Mouse (Mus musculus): ENCODE measurements at regions not wholly inside any gene's neighbourhood (a gene's known extent, or its start where the extent isn't known, plus 50 kb on each side); places are given as distances from the start of the nearest gene placed in this dataset.

- Histone ChIP-seq H3K36me3 (replicated peaks; ENCODE audit: low read length) (no peaks in the 10 kb centered on the region), H3K27me3 (replicated peaks) (no peaks in the 10 kb centered on the region), H3K9me3 (no peaks in the 10 kb centered on the region), H3K4me1 (no peaks in the 10 kb centered on the region), H3K4me3 (replicated peaks) (no peak overlapping the region)
- TF ChIP-seq FLI1 (IDR thresholded peaks at IDR 0.05; ENCODE audit: low read length) (no peak), GATA1 (IDR thresholded peaks at IDR 0.05; ENCODE audit: borderline replicate concordance, low read length) (no peak)
These were observed 682.8 kb downstream of the Lrriq3 start for GRCm38 (mm10) chr3:155776019-155776418.

- no peaks in the 10 kb centered on the region for H3K9me3 ChIP-seq
- no peaks in the 10 kb centered on the region for H3K4me1 ChIP-seq
- TF ChIP-seq GATA1 (IDR thresholded peaks at IDR 0.05; ENCODE audit: borderline replicate concordance, low read length) (no peak), FLI1 (IDR thresholded peaks at IDR 0.05; ENCODE audit: low read length) (no peak)
- H3K36me3 ChIP-seq (replicated peaks; ENCODE audit: low read length), result no peaks in the 10 kb centered on the region
- H3K27me3 ChIP-seq (replicated peaks), result no peaks in the 10 kb centered on the region
- no peak overlapping the region for H3K4me3 ChIP-seq (replicated peaks)
These were observed 683.8 kb downstream of the Lrriq3 start for GRCm38 (mm10) chr3:155777025-155777424.

- H3K36me3 ChIP-seq (replicated peaks; ENCODE audit: low read length), result no peaks in the 10 kb centered on the region
- no peak overlapping the region for H3K4me3 ChIP-seq (replicated peaks)
- no peaks in the 10 kb centered on the region for H3K27me3 ChIP-seq (replicated peaks)
- TF ChIP-seq GATA1 (IDR thresholded peaks at IDR 0.05; ENCODE audit: borderline replicate concordance, low read length) (no peak), FLI1 (IDR thresholded peaks at IDR 0.05; ENCODE audit: low read length) (no peak)
- no peaks in the 10 kb centered on the region for H3K9me3 ChIP-seq
- H3K4me1 ChIP-seq, result no peaks in the 10 kb centered on the region
These were observed 722.5 kb downstream of the Lrriq3 start for GRCm38 (mm10) chr3:155815693-155816092.

- TF ChIP-seq FLI1 (IDR thresholded peaks at IDR 0.05; ENCODE audit: low read length), result no peak
- no peak for TF ChIP-seq GATA1 (IDR thresholded peaks at IDR 0.05; ENCODE audit: borderline replicate concordance, low read length)
- Histone ChIP-seq H3K4me1 (no peaks in the 10 kb centered on the region; the same call in 1 of the 2 replicates), H3K9me3 (peaks cover 10% of the 10 kb centered on the region), H3K27me3 (replicated peaks) (no peaks in the 10 kb centered on the region), H3K36me3 (replicated peaks; ENCODE audit: low read length) (no peaks in the 10 kb centered on the region), H3K4me3 (replicated peaks) (peak overlapping the region; percentile 71)
These were observed 731.6 kb downstream of the Lrriq3 start for GRCm38 (mm10) chr3:155824863-155825262.

- Histone ChIP-seq H3K36me3 (replicated peaks; ENCODE audit: low read length) (no peaks in the 10 kb centered on the region), H3K4me3 (replicated peaks) (no peak overlapping the region), H3K4me1 (no peaks in the 10 kb centered on the region), H3K9me3 (no peaks in the 10 kb centered on the region), H3K27me3 (replicated peaks) (no peaks in the 10 kb centered on the region)
- TF ChIP-seq GATA1 (IDR thresholded peaks at IDR 0.05; ENCODE audit: borderline replicate concordance, low read length) (no peak), FLI1 (IDR thresholded peaks at IDR 0.05; ENCODE audit: low read length) (no peak)
These were observed 695.3 kb upstream of the Negr1 start for GRCm38 (mm10) chr3:155866286-155866685.

GRCm38 (mm10) chr3:155875696-155876095 lies 685.9 kb upstream of the Negr1 start:
- no peaks in the 10 kb centered on the region for H3K27me3 ChIP-seq (replicated peaks)
- TF ChIP-seq FLI1 (IDR thresholded peaks at IDR 0.05; ENCODE audit: low read length) (no peak), GATA1 (IDR thresholded peaks at IDR 0.05; ENCODE audit: borderline replicate concordance, low read length) (no peak)
- H3K4me1 ChIP-seq, result no peaks in the 10 kb centered on the region
- no peaks in the 10 kb centered on the region for H3K9me3 ChIP-seq
- H3K4me3 ChIP-seq (replicated peaks), result no peak overlapping the region
- H3K36me3 ChIP-seq (replicated peaks; ENCODE audit: low read length), result no peaks in the 10 kb centered on the region

GRCm38 (mm10) chr3:155878401-155878800 lies 683.2 kb upstream of the Negr1 start:
- Histone ChIP-seq H3K4me1 (no peaks in the 10 kb centered on the region), H3K36me3 (replicated peaks; ENCODE audit: low read length) (no peaks in the 10 kb centered on the region), H3K9me3 (peaks cover 3% of the 10 kb centered on the region; the same call in 1 of the 2 replicates), H3K4me3 (replicated peaks) (no peak overlapping the region), H3K27me3 (replicated peaks) (no peaks in the 10 kb centered on the region)
- TF ChIP-seq FLI1 (IDR thresholded peaks at IDR 0.05; ENCODE audit: low read length) (no peak), GATA1 (IDR thresholded peaks at IDR 0.05; ENCODE audit: borderline replicate concordance, low read length) (no peak)

GRCm38 (mm10) chr3:155880722-155881121 lies 680.9 kb upstream of the Negr1 start:
- Histone ChIP-seq H3K4me3 (replicated peaks) (no peak overlapping the region), H3K36me3 (replicated peaks; ENCODE audit: low read length) (no peaks in the 10 kb centered on the region), H3K4me1 (no peaks in the 10 kb centered on the region), H3K9me3 (peaks cover 3% of the 10 kb centered on the region; the same call in 1 of the 2 replicates), H3K27me3 (replicated peaks) (no peaks in the 10 kb centered on the region)
- no peak for TF ChIP-seq FLI1 (IDR thresholded peaks at IDR 0.05; ENCODE audit: low read length)

GRCm38 (mm10) chr3:155915981-155916380 lies 645.6 kb upstream of the Negr1 start:
- Histone ChIP-seq H3K27me3 (replicated peaks) (no peaks in the 10 kb centered on the region), H3K9me3 (no peaks in the 10 kb centered on the region), H3K36me3 (replicated peaks; ENCODE audit: low read length) (no peaks in the 10 kb centered on the region), H3K4me1 (no peaks in the 10 kb centered on the region), H3K4me3 (replicated peaks) (no peak overlapping the region)
- TF ChIP-seq FLI1 (IDR thresholded peaks at IDR 0.05; ENCODE audit: low read length) (no peak), GATA1 (IDR thresholded peaks at IDR 0.05; ENCODE audit: borderline replicate concordance, low read length) (no peak)

- TF ChIP-seq GATA1 (IDR thresholded peaks at IDR 0.05; ENCODE audit: borderline replicate concordance, low read length), result no peak
- no peak for TF ChIP-seq FLI1 (IDR thresholded peaks at IDR 0.05; ENCODE audit: low read length)
These were observed 618.7 kb upstream of the Negr1 start for GRCm38 (mm10) chr3:155942896-155943295.

More at GRCm38 (mm10) chr3:155942896-155943295, 618.7 kb upstream of the Negr1 start:
- Histone ChIP-seq H3K4me1 (no peaks in the 10 kb centered on the region), H3K27me3 (replicated peaks) (no peaks in the 10 kb centered on the region), H3K4me3 (replicated peaks) (no peak overlapping the region), H3K9me3 (no peaks in the 10 kb centered on the region), H3K36me3 (replicated peaks; ENCODE audit: low read length) (no peaks in the 10 kb centered on the region)
